Mouse (Mus musculus) heart, embryonic 15.5 days (tissue): ENCODE measurements around the gene Ppp1r3d. TPM values are rescaled to one million over a fixed set of nuclear protein-coding genes. Genes with fewer than 3 reads are reported as not detected.
A peak's percentile ranks its signal among the peaks of the same experiment; 100 is the strongest.

ENCODE experiments used
- ATAC-seq: fragments of 200-750 bp; cut with Nextera tagmentation; replicated peaks from 2 replicates; pipeline ENCODE4 v1.8.0; 2017; ENCODE audit warnings: low read depth, moderate TSS enrichment; ENCODE audit not compliant: insufficient number of reproducible peaks, insufficient read depth, low FRiP score
- H3K27ac ChIP-seq: fragments of 300-500 bp; sonication (generic); 2 replicates; pipeline ENCODE4 v1.5.1; 2015; ENCODE audit warnings: mild to moderate bottlenecking, inconsistent platforms
- H3K27me3 ChIP-seq: fragments of 300-500 bp; sonication (generic); 2 replicates; pipeline ENCODE4 v1.6.1; 2015; ENCODE audit warnings: inconsistent platforms
- H3K36me3 ChIP-seq: fragments of 300-500 bp; sonication (generic); 2 replicates; pipeline ENCODE4 v1.6.1; 2015; ENCODE audit warnings: mild to moderate bottlenecking, inconsistent platforms
- H3K4me1 ChIP-seq: fragments of 300-500 bp; sonication (generic); replicated peaks from 2 replicates; pipeline ENCODE4 v1.6.1; 2015; ENCODE audit warnings: inconsistent platforms
- H3K4me2 ChIP-seq: fragments of 300-500 bp; sonication (generic); 2 replicates; pipeline ENCODE4 v1.6.1; 2015; ENCODE audit warnings: inconsistent platforms, mild to moderate bottlenecking, moderate library complexity
- H3K4me3 ChIP-seq: fragments of 300-500 bp; sonication (generic); 2 replicates; pipeline ENCODE4 v1.5.1; 2015; ENCODE audit warnings: mild to moderate bottlenecking, inconsistent platforms
- H3K9ac ChIP-seq: fragments of 300-500 bp; sonication (generic); 2 replicates; pipeline ENCODE4 v1.6.1; 2015; ENCODE audit warnings: mild to moderate bottlenecking, inconsistent platforms
- H3K9me3 ChIP-seq: fragments of 300-500 bp; sonication (generic); replicated peaks from 2 replicates; pipeline ENCODE4 v1.6.1; 2016; ENCODE audit warnings: inconsistent platforms
- WGBS: fragments of 180-500 bp; shearing (Covaris S2); methylation state at CpG from one replicate; pipeline ENCODE4 v1.1.7; 2015; ENCODE audit warnings: mixed read lengths; 5-methylcytosine and 5-hydroxymethylcytosine counted together
- polyA plus RNA-seq: library from polyadenylated mRNA; unstranded; fragments of >200 nt; fragmentation: Nextera tagmentation; extraction: Ambion mirVana; gene quantifications from 2 replicates; pipeline ENCODE4 v1.2.1, GENCODE M21; 2015

Ppp1r3d gene
- polyA plus RNA-seq, 1 experiment from 2014 or later: 22.8 TPM

DNA sequence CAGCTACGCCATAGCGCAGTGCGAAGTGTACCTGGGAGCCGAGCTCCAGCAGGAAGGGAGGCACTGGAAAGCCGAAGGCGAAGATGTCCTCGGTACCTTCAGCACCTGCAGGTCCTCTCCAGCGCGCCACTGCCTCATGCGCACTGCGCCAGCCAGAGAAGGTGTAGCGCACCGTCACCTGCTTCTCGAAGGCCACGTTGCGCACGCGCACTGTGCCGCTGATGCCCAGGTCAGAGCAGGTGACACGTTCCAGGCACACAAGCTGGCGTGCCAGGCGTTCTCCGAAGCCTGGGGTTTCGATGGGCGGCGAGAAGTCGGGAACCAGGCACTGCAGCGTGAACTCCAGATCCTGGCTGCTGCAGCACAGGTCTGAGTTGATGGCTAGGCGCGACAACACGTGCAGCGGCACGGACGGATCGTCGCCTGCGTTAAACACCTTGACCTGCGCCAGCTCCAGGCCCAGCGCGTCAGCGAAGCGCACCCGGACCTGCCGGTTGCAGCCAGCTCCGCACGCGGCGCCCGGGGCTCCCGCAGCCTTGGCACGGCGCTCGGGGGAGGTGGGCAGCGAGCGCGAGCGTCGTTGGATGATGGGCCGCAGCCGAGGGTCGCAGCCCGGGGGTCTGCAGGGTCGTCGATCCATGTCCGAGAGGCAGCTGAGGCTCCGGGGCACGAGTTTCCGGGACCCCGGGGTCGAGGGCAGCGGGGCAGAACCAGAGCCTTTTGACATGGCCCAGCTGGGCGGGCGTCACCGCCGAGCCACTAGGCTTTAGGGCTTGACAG lies 601 bp downstream of the Ppp1r3d start:
- Histone ChIP-seq H3K27ac (peak overlapping the region; percentile 94), H3K4me1 (peaks cover 55% of the 10 kb centered on the region), H3K4me2 (peak overlapping the region; percentile 99), H3K9me3 (no peaks in the 10 kb centered on the region), H3K36me3 (peaks cover 10% of the 10 kb centered on the region), H3K27me3 (peaks cover 5% of the 10 kb centered on the region; the same call in 1 of the 2 replicates), H3K4me3 (peak overlapping the region; percentile 74), H3K9ac (peak overlapping the region; percentile 70)
- ATAC-seq: no peak
- WGBS: 12% methylated on average over 75 of the region's 75 CpGs

DNA sequence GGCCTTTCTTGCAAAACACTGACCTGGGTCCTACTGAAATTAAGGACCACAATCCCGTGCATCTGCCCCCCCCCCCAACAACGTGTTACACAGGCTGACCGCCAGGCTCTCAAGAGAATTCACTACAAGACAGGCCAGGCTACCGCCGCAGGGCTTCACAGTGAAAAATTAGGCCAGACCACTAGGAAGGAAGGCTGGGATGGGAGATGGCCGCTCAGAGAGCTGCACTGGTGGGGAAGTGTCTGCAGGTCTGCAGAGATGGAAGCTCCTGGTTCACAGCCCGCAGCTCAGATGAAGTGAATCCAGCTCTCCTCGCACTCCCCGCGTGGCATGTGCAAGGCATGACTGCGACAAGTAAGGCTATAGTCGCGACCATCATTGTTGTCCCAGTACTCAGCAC lies 1.2 kb downstream of the Ppp1r3d start:
- peaks cover 55% of the 10 kb centered on the region for H3K4me1 ChIP-seq
- peak overlapping the region; percentile 74 for H3K4me3 ChIP-seq
- H3K9me3 ChIP-seq: no peaks in the 10 kb centered on the region
- peaks cover 8% of the 10 kb centered on the region; the same call in 1 of the 2 replicates for H3K27me3 ChIP-seq
- peak overlapping the region; percentile 70 for H3K9ac ChIP-seq
- peak overlapping the region; percentile 94 for H3K27ac ChIP-seq
- H3K4me2 ChIP-seq: peak overlapping the region; percentile 99
- H3K36me3 ChIP-seq: peaks cover 4% of the 10 kb centered on the region
- no peak for ATAC-seq
- WGBS: 43% methylated on average over 13 of the region's 13 CpGs

DNA sequence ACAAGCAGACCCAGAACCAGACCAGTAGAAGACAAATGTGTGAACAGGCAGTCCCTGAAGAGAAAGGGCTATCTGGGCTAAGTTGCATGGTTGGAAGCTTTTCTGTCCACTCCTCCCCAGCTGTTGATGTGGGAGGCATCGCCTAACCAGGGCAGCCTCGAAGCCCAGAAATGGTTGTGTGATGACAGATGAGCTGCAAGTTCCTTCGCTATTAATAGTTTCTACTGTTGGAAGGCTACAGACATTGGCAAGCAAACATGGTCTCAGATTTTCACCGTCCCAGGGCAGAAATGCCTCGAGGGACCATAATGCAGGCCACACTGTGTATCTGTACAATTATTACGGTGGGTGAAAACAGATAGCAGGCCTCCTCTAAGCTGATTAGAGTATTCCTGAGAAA lies 1.7 kb downstream of the Ppp1r3d start:
- H3K4me3 ChIP-seq: peak overlapping the region; percentile 74
- H3K4me1 ChIP-seq: peaks cover 55% of the 10 kb centered on the region
- ATAC-seq: peak; percentile 44; the same call in 1 of the 2 replicates
- peaks cover 8% of the 10 kb centered on the region; the same call in 1 of the 2 replicates for H3K27me3 ChIP-seq
- H3K4me2 ChIP-seq: peak overlapping the region; percentile 99
- H3K9me3 ChIP-seq: no peaks in the 10 kb centered on the region
- peak overlapping the region; percentile 70 for H3K9ac ChIP-seq
- H3K36me3 ChIP-seq: no peaks in the 10 kb centered on the region; the same call in 1 of the 2 replicates
- peak overlapping the region; percentile 94 for H3K27ac ChIP-seq
- 18% methylated on average over 6 of the region's 6 CpGs for WGBS

DNA sequence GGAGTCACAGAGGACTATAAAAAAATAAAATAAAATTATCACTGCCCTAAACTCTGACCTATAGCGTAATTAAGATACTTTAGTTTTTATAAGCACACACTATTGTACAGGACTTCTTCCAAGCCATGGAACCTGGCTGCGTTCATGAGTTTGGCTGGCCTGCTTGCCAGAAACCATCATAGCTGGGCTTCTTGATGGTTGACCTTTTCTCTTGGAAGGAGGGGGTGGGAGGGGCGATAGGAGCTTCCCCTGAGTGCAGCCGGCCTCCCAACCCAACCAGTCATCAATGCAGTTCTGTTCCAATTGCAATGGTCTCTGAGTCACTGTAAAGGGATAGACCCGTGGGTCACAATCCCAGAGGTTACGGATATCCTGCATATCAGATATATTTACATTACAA lies 4.0 kb downstream of the Ppp1r3d start:
- peaks cover 13% of the 10 kb centered on the region; the same call in 1 of the 2 replicates for H3K27me3 ChIP-seq
- no peak for ATAC-seq
- no peak overlapping the region for H3K4me2 ChIP-seq
- H3K27ac ChIP-seq: no peak overlapping the region
- H3K4me1 ChIP-seq: peaks cover 36% of the 10 kb centered on the region
- no peak overlapping the region for H3K9ac ChIP-seq
- no peak overlapping the region for H3K4me3 ChIP-seq
- H3K9me3 ChIP-seq: no peaks in the 10 kb centered on the region
- H3K36me3 ChIP-seq: no peaks in the 10 kb centered on the region
- WGBS: 74% methylated on average over 6 of the region's 6 CpGs

DNA sequence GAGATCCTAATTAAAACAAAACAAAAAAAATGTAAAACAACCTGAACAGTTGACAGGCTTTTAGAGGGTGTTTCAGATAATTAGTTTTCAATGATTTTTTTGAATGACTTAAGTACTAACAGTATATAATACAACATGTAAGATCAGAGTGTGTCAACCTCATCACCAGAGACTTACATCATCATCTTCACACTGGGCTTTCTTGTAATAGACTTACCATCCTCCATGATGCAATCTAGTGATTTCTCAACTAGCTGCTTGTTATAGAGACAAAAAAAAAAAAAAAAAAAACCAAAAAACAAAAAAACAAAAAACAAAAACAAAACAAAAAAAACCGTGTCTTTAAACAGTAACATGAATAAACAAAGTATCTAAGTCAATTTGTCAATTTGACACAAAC lies 5.2 kb downstream of the Ppp1r3d start:
- 51% methylated on average over 1 of the region's 1 CpGs for whole genome bisulfite sequencing
- no peak overlapping the region for H3K4me3 ChIP-seq
- no peak for ATAC-seq

DNA sequence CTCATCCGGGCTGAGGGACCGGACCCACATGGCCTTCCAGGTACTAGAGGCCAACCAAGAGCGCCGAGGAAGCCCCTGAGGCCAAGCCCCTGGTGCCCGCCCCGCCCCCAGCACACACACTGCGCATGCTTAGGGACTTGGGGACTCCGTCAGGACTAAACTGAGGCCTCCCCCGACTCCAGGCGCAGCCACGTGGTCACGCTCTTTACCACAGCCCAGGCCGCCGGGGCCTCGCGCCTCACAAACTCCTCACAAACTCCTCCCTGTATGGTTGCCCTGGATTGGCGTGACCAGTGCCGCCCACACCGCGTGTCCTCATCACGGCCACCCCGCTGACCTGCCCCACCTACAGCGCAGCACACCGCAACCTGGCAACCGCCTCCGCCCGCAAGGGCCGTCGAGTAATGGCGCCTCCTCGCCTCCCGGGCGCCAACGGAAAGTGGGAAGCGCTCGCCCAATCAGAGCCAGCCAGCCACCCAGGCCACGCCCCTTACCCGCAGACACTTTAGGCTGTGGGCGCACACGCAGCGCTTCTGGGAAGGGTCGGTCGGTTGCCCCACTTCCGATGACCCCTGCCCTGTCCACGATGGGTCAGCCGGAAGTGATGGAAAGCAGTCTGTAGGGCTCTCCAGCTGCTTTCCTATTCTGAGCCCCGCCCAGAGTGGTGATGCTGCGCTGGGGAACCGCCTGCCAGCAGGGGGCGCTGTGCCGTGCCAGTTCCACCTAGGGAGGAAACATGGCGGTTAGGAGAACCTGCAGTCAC lies 7.0 kb downstream of the Ppp1r3d start, which contains the start of gene Sycp2:
TSS of gene Sycp2 (minus strand) at position 633 of the 763 bp plus-strand sequence.
- H3K4me1 ChIP-seq: peaks cover 14% of the 10 kb centered on the region
- H3K9me3 ChIP-seq: no peaks in the 10 kb centered on the region
- H3K9ac ChIP-seq: no peak within 1 kb of the TSS
- no peak within 1 kb of the TSS for H3K4me2 ChIP-seq
- ATAC-seq: peak; percentile 37; the same call in 1 of the 2 replicates
- H3K27me3 ChIP-seq: 0 out of 2 replicates have a peak, but pooled peaks cover 8% of the 10 kb centered on the region
- no peaks in the 10 kb centered on the region for H3K36me3 ChIP-seq
- 78% methylated on average over 52 of the region's 52 CpGs for WGBS
- no peak within 1 kb of the TSS for H3K27ac ChIP-seq
- H3K4me3 ChIP-seq: no peak within 1 kb of the TSS

More for the DNA sequence above, 5.2 kb downstream of the Ppp1r3d start:
- peaks cover 28% of the 10 kb centered on the region for H3K4me1 ChIP-seq
- peaks cover 13% of the 10 kb centered on the region; the same call in 1 of the 2 replicates for H3K27me3 ChIP-seq
- no peak overlapping the region for H3K27ac ChIP-seq
- no peaks in the 10 kb centered on the region for H3K36me3 ChIP-seq
- no peak overlapping the region for H3K9ac ChIP-seq
- H3K9me3 ChIP-seq: no peaks in the 10 kb centered on the region
- H3K4me2 ChIP-seq: no peak overlapping the region

Other genes starting within 250 kb of the Ppp1r3d start
- gene Sycp2, start 6.8 kb downstream of the Ppp1r3d start, polyA plus RNA-seq: 0.06 and 0.18 TPM in 2 replicates
- 7.9 TPM in 2 replicates for gene Fam217b, start 52 bp upstream of the Ppp1r3d start, polyA plus RNA-seq
- gene Cdh26, start 16.1 kb upstream of the Ppp1r3d start, polyA plus RNA-seq: 0.14 TPM in 1 of 2 replicates, not detected in the other